Mouse (Mus musculus) hindbrain, postnatal 0 days (tissue): ENCODE measurements around the gene B3gntl1. TPM values are rescaled to one million over a fixed set of nuclear protein-coding genes. Genes with fewer than 3 reads are reported as not detected.
A peak's percentile ranks its signal among the peaks of the same experiment; 100 is the strongest.

Source experiments
- ATAC-seq: fragments of 200-750 bp; cut with Nextera tagmentation; 2 replicates; pipeline ENCODE4 v1.8.0; 2017; ENCODE audit warnings: mild to moderate bottlenecking, moderate TSS enrichment, moderate library complexity
- DNase-seq: peaks from one replicate; pipeline ENCODE4 v3.0.0-alpha.2; 2015; ENCODE audit warnings: low spot score
- H3K27ac ChIP-seq: fragments of 300-500 bp; sonication (generic); 2 replicates; pipeline ENCODE4 v1.5.1; 2014; ENCODE audit warnings: mild to moderate bottlenecking
- H3K27me3 ChIP-seq: fragments of 300-500 bp; sonication (generic); 2 replicates; pipeline ENCODE4 v1.6.1; 2014; ENCODE audit warnings: low read length, mixed read lengths; ENCODE audit not compliant: insufficient read depth
- H3K36me3 ChIP-seq: fragments of 300-500 bp; sonication (generic); 2 replicates; pipeline ENCODE4 v1.6.1; 2014; ENCODE audit warnings: low read length, mixed read lengths; ENCODE audit not compliant: insufficient read depth
- H3K4me1 ChIP-seq: fragments of 300-500 bp; sonication (generic); 2 replicates; pipeline ENCODE4 v1.6.1; 2014; ENCODE audit warnings: antibody characterized with exemption, low read length, mixed read lengths; ENCODE audit not compliant: insufficient read depth
- H3K4me2 ChIP-seq: fragments of 300-500 bp; sonication (generic); 2 replicates; pipeline ENCODE4 v1.6.1; 2014; ENCODE audit warnings: low read depth, mild to moderate bottlenecking, low read length, moderate library complexity, mixed read lengths
- H3K4me3 ChIP-seq: fragments of 300-500 bp; sonication (generic); 2 replicates; pipeline ENCODE4 v1.5.1; 2014; ENCODE audit warnings: low read length
- H3K9ac ChIP-seq: fragments of 300-500 bp; sonication (generic); replicated peaks from 2 replicates; pipeline ENCODE4 v1.6.1; 2014; ENCODE audit warnings: mild to moderate bottlenecking, low read length, moderate library complexity, mixed read lengths
- H3K9me3 ChIP-seq: fragments of 300-500 bp; sonication (generic); 2 replicates; pipeline ENCODE4 v1.6.1; 2016; ENCODE audit warnings: low read length, mixed read lengths
- CTCF ChIP-seq: IDR thresholded peaks from 2 replicates; pipeline ENCODE4 v1.5.1; 2016; ENCODE audit warnings: antibody characterized with exemption, control low read depth, low read depth
- WGBS: fragments of 180-500 bp; shearing (Covaris S2); extraction: QIAGEN DNeasy Blood & Tissue Kit; methylation state at CpG from one replicate; pipeline ENCODE4 v1.1.7; 2014; 5-methylcytosine and 5-hydroxymethylcytosine counted together
- polyA plus RNA-seq: library from polyadenylated mRNA; unstranded; fragments of >200 nt; fragmentation: Nextera tagmentation; extraction: Ambion mirVana; gene quantifications from 2 replicates; pipeline ENCODE4 v1.2.1, GENCODE M21; 2015
- total RNA-seq: library from RNA; depleted of rRNA; stranded (reverse); fragments of >200 nt; gene quantifications from 2 replicates; pipeline ENCODE4 v1.2.3, GENCODE M21; 2014

The B3gntl1 gene
- total and polyA plus RNA-seq, 2 experiments from 2014 or later = 6.0 to 11.0 TPM

DNA sequence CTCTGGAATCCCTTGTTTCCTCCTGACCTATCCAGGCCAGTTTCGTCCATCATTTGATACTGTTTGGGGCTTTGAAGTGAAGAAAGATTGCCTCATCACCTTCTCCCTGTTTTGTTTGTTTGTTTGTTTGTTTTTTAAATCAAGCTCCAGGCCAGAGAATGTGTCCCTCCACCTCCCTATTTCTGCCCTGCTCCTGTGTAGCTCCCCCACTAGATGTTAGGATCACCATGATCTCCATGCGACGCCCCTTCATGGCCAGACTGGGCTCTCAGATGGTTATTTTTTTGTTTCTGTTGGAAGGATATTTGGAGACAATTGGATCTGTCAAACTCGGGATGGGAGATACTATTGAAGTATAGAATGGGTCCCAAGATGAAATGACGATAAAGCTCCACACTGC is 28.3 kb upstream of the B3gntl1 start, which contains the start of gene Metrnl:
Gene Metrnl, plus strand, starts transcription at position 301 of the 400 bp plus-strand sequence.
- no peaks in the 10 kb centered on the region for H3K36me3 ChIP-seq
- no peaks in the 10 kb centered on the region for H3K9me3 ChIP-seq
- H3K27me3 ChIP-seq = no peaks in the 10 kb centered on the region

DNA sequence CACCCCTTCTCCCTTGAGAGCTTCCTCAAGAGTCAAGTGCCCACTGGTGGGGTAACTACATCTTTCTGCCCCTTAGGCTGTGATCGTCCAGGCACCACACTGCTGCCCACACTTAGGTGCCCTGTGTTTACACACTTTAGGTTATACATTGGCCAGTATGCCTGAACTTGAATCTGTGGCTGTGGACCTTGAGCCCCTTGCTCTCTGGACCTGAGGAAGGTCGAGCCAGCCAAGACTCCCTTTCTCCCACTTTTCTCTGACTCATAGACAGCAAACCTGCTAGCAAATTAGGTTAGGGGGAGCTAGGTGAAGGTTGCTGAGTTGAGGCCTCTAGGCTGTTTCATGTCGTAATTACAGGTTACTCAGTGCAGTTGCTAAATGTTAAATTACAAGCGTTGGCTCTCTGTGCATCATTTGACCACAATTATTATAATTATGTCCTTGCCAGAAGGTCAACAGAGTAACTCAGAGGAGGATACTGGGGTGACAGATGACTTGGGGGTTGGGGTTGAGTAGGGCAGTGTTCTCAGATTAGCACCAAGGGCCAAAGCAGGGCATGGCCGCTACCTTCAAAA is 25.5 kb upstream of the B3gntl1 start:
- no peak overlapping the region for H3K9ac ChIP-seq
- no peak for TF ChIP-seq CTCF
- no peak for ATAC-seq
- 82% methylated on average over 5 of the region's 5 CpGs for WGBS
- H3K4me1 ChIP-seq = no peaks in the 10 kb centered on the region
- no peaks in the 10 kb centered on the region for H3K9me3 ChIP-seq
- DNase-seq = no peak
- H3K4me2 ChIP-seq = no peak overlapping the region
- no peaks in the 10 kb centered on the region for H3K27me3 ChIP-seq
- H3K4me3 ChIP-seq = no peak overlapping the region
- H3K36me3 ChIP-seq = no peaks in the 10 kb centered on the region
- H3K27ac ChIP-seq = no peak overlapping the region

More for the DNA sequence above, 28.3 kb upstream of the B3gntl1 start, which contains the start of gene Metrnl:
- Histone ChIP-seq H3K9ac (peak within 1 kb of the TSS; percentile 62), H3K4me2 (peak within 1 kb of the TSS; percentile 98), H3K4me3 (peak within 1 kb of the TSS; percentile 82), H3K27ac (peak within 1 kb of the TSS; percentile 72), H3K4me1 (peaks cover 9% of the 10 kb centered on the region; the same call in 1 of the 2 replicates)
- DNase-seq (no peak), ATAC-seq (no peak)
- 86% methylated on average over 5 of the region's 5 CpGs for WGBS
- TF ChIP-seq CTCF = no peak

DNA sequence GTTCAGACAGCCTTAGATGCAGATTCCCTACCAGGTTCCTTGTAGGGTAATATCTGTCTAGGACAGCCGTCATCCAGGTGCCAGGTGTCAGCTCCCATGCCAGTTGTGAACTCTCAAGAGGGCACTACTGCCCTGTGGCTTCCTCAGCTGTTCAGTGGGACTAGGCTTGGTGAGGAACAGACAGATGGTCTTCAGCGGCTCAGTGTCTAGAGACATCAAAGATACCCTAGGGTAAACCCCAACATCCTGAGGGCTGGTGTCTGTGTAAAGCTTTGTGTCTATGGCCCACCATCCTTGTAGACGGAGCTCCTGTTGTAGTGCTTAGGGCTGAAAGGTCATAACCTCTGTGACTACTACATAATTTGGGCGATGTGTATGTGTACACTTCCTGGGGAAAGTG is 24.3 kb upstream of the B3gntl1 start:
- Histone ChIP-seq H3K4me2 (no peak overlapping the region), H3K27me3 (no peaks in the 10 kb centered on the region), H3K4me3 (no peak overlapping the region), H3K27ac (no peak overlapping the region), H3K9me3 (no peaks in the 10 kb centered on the region), H3K36me3 (no peaks in the 10 kb centered on the region), H3K4me1 (no peaks in the 10 kb centered on the region), H3K9ac (no peak overlapping the region)
- TF ChIP-seq CTCF = no peak
- 89% methylated on average over 4 of the region's 4 CpGs for WGBS
- ATAC-seq (no peak), DNase-seq (no peak)

DNA sequence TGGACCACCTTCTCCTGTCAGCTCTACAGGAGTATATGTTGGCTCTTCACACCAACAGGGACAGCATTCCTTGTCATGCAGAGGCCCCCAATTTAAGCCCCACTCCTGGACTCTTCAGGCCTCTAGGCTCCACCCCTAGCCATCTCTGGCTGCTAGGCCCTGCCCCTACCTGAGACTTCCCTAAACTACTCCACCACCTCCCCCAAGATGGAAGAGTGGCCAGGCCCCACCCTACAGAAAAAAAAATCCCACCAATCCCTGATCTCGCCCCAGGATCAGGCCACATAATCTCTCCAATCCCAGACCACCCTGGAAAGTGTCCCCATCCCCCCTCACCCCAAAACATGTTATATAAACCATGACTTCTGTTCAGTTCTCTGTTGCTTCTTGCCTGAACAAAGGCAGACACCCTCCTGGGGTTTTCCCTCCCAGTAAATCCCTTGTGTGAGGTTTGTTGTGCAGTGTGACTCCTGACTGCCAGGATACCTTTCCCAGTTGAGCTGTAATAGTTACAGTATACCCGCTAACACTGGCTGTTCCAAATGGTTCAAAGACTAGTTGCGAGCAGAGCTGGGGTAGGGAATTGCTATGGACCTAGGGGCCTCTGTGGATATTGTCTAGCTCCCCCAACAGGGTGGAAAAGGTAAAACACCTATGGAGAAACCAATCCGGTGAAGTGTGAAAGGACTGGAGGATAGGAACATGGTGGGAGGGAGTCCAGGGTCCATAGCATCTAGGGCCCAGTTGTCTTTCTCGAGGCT is 22.5 kb upstream of the B3gntl1 start:
- H3K4me1 ChIP-seq = no peaks in the 10 kb centered on the region
- DNase-seq (no peak), ATAC-seq (no peak)
- WGBS = 85% methylated on average over 5 of the region's 5 CpGs
- no peak overlapping the region for H3K9ac ChIP-seq
- H3K36me3 ChIP-seq = no peaks in the 10 kb centered on the region
- no peak overlapping the region for H3K4me3 ChIP-seq
- no peaks in the 10 kb centered on the region for H3K27me3 ChIP-seq
- H3K27ac ChIP-seq = no peak overlapping the region
- no peak for TF ChIP-seq CTCF
- H3K4me2 ChIP-seq = no peak overlapping the region
- no peaks in the 10 kb centered on the region for H3K9me3 ChIP-seq

DNA sequence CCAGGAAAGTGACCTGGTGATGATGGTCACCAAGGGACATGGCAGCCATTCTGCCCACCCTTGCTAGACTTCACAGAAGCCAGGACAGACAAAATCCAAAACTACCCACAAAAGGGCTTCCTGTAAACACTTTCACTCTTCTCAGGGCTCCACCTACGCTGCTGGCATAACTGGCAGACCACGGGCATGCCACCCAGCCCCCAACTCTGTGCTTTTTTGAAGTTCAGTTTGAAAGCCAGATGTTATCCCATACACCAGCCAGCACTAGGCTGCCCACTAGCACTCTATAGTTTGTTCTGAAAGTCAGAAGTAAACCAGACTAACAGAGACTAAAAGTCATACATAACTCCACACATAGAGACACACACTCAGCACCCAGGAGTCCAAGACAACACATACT is 15.1 kb upstream of the B3gntl1 start:
- 84% methylated on average over 2 of the region's 2 CpGs for WGBS
- Histone ChIP-seq H3K27me3 (no peaks in the 10 kb centered on the region), H3K4me3 (no peak overlapping the region), H3K9me3 (no peaks in the 10 kb centered on the region), H3K4me2 (no peak overlapping the region), H3K4me1 (peaks cover 6% of the 10 kb centered on the region; the same call in 1 of the 2 replicates), H3K36me3 (no peaks in the 10 kb centered on the region), H3K27ac (no peak overlapping the region), H3K9ac (no peak overlapping the region)
- no peak for ATAC-seq
- no peak for TF ChIP-seq CTCF
- DNase-seq = no peak

DNA sequence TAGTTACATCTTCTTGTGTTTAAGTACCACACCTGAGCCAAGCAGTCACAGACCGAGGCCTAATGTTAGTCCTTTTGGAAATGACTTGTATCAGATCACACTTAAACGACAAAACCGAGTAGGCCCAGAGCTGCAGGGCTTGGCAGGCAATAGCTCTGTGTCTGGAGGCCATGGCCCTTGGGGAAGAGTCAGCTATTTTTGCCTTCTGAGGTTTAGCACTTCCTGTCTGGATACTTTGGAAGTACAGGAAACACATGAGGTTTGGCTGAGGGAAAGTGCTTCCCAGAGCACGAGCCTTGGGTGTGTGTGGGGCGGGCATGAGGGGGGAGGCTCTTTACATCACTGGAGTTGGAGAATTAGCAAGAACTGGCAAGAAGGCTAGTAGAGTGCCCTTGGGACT is 13.7 kb upstream of the B3gntl1 start:
- Histone ChIP-seq H3K9me3 (no peaks in the 10 kb centered on the region), H3K9ac (no peak overlapping the region), H3K4me2 (no peak overlapping the region), H3K4me1 (peaks cover 6% of the 10 kb centered on the region; the same call in 1 of the 2 replicates), H3K27ac (no peak overlapping the region), H3K27me3 (no peaks in the 10 kb centered on the region), H3K36me3 (no peaks in the 10 kb centered on the region), H3K4me3 (no peak overlapping the region)
- TF ChIP-seq CTCF = no peak
- no peak for ATAC-seq
- DNase-seq = no peak
- 84% methylated on average over 5 of the region's 5 CpGs for WGBS

DNA sequence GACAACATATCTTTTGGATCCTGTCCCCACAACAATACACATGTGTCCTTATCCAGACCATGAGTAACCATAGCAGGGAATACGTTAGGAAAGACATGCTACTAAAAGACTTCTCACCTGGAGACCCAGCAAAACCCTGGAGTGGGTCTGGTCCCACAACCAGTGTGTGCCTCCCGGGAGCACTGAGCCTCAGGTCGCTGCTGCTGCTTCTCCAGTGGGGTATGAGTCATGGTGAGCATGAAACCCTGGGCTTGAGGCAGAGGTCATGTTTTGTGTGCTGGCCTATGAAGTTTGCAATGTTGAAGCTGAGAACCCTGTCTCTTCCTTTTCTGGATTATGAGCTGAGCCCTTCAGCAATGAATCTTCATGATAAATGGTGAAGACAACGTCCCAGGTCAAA is 13.1 kb upstream of the B3gntl1 start:
- WGBS = 88% methylated on average over 4 of the region's 4 CpGs
- Histone ChIP-seq H3K9me3 (no peaks in the 10 kb centered on the region), H3K4me3 (no peak overlapping the region), H3K36me3 (no peaks in the 10 kb centered on the region), H3K27me3 (no peaks in the 10 kb centered on the region), H3K4me1 (peaks cover 6% of the 10 kb centered on the region; the same call in 1 of the 2 replicates), H3K27ac (no peak overlapping the region), H3K9ac (no peak overlapping the region), H3K4me2 (no peak overlapping the region)
- no peak for DNase-seq
- no peak for TF ChIP-seq CTCF
- no peak for ATAC-seq
